Mouse (Mus musculus) ovary, postnatal 36 days (tissue): ENCODE results near the gene Tprn.
"Not testable (repeated sequence)": the region's sequence is repeated elsewhere in the genome, so short reads cannot be mapped to it uniquely, and the experiment has no call there.

ENCODE experiments used
- DNase-seq: peaks from one replicate; pipeline ENCODE4 v3.0.0; 2022; ENCODE audit warnings: low spot score, mixed read lengths

Gene Tprn

GRCm38 (mm10) chr2:25237522-25237921 is 24.9 kb upstream of the Tprn start:
- no peak for DNase-seq

DNA sequence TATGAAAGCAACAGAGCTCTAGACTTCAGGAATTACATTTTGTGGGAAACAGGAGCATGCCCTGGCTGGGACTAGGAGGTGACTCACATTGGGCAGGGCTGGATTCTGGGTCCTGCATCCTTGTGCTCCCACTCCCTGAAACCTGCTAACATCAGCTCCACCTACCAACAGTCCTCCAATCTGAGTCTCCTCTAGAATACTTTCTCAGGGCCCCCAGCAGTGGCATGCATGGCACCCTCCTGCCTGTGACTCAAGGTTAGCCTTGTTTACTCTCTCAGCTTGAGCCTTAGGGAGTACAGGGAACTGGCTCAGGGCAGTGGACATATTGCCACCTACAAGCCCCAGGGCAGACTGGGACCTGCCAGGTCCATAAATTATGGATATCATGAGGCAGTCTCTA is 24.3 kb upstream of the Tprn start:
- no peak for DNase-seq

GRCm38 (mm10) chr2:25239766-25240165 is 22.7 kb upstream of the Tprn start:
- no peak for DNase-seq

GRCm38 (mm10) chr2:25240310-25240709 is 22.1 kb upstream of the Tprn start:
- DNase-seq = no peak

- peak; percentile 75 for DNase-seq
These were observed 21.5 kb upstream of the Tprn start for GRCm38 (mm10) chr2:25240723-25241437.

GRCm38 (mm10) chr2:25241438-25241775 is 21.0 kb upstream of the Tprn start:
- no peak for DNase-seq

GRCm38 (mm10) chr2:25242101-25242506 is 20.3 kb upstream of the Tprn start, which contains the start of the genes Rnf208 and Cysrt1:
TSS of gene Rnf208 (plus strand) at chr2:25242255.
TSS of gene Cysrt1 (minus strand) at chr2:25242452.
- DNase-seq = no peak

- DNase-seq = no peak
These were observed 19.1 kb upstream of the Tprn start for GRCm38 (mm10) chr2:25243342-25243741.

DNA sequence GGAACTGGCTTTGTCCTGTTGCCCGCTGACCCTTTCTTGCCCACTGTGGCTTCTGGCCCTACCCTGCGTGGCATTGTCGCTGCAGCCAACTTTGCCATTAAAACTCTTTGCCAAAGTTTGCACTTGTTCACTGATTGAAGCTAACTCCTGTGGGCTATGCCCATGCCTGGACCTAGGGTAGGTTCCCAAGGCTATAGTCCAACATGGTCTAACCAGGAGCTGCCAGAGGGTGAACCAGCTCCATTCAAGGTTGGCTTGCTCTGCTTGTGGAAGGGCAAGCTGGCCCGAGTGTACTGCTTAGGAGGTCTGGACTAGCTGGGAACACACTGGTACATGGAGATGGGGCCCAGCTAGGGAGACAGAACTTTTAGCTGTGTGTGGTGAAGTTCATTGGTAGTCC is 18.3 kb upstream of the Tprn start:
- DNase-seq = no peak

- no peak for DNase-seq
These were observed 16.0 kb upstream of the Tprn start, which contains the start of gene AL732309.1 for GRCm38 (mm10) chr2:25246183-25247072. TSS of gene AL732309.1 (minus strand) at chr2:25246863.

DNA sequence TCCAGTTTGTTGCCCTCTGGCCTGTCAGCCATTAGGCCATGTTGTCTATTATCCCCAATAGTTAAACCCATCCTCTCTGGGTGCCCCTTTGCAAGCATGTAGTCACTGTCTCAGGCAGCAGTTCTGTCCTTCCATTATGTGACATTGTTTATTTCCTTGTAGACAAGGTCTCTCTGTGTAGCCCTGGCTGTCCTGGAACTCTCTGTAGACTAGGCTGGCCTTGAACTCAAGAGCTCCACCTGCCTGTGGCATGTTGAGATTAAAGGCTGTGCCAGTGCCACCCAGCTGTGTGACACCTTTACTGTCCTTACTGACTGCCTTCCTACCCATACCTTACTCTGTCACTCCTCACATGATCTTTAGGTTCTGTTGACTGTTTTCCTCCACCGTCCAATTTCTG is 10.1 kb upstream of the Tprn start:
- DNase-seq = no peak

DNA sequence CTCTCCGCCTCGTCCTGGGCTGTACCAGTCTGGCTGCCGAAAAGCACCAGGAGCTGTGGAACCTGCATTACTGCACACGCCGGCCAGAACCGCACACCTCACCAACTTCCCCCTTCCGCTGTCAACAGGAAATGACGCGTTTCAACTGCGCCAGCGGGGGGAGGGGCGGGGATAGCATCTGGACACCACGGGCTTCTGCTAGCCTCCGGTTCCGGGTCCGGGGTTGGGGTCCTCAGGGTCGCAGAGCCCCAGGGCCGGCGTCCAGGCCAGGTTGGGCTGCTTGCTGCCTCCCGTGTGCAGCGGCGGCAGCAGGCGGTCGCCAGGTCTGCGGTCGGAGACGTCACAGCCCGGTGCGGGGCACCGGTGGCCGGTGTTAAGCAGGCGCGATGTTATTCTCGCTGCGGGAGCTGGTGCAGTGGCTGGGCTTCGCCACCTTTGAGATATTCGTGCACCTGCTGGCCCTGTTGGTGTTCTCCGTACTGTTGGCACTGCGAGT is 7.1 kb upstream of the Tprn start, which contains the start of gene Tmem203:
Gene Tmem203, plus strand, starts transcription at position 156 of the 496 bp plus-strand sequence.
- peak; percentile 84 for DNase-seq

GRCm38 (mm10) chr2:25256443-25257109 is 5.8 kb upstream of the Tprn start:
- DNase-seq = not testable (repeated sequence)

DNA sequence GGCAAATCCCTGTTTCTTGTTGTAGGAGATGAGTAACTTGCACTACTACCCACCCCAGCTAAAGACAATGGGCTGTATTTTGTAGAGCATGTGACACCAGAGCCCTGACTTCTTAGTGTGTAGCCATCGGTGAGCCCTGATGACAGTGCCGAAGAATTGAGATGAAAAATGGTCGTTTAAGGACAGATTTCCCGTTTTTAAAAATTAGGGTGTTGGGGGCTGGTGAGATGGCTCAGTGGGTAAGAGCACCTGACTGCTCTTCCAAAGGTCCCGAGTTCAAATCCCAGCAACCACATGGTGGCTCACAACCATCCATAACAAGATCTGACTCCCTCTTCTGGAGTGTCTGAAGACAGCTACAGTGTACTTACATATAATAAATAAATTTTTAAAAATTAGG is 5.2 kb upstream of the Tprn start:
- not testable (repeated sequence) for DNase-seq

DNA sequence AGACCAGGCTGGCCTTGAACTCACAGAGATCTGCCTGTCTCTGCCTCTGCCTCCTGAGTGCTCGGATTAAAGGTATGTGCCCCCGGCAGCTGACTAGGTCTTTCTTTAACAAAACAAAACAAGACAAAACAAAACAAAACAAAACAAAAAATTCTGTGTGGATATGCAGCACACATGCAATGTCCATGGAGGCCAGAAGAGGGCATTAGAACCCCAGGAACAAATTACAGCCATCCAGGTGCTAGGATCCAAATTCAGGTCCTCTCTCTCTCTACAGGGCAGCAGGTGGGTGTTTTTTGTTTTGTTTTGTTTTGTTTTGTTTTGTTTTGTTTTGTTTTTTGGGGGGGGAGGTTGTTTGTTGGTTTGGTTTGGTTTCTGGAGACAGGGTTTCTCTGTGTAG is 3.5 kb upstream of the Tprn start:
- no peak for DNase-seq

DNA sequence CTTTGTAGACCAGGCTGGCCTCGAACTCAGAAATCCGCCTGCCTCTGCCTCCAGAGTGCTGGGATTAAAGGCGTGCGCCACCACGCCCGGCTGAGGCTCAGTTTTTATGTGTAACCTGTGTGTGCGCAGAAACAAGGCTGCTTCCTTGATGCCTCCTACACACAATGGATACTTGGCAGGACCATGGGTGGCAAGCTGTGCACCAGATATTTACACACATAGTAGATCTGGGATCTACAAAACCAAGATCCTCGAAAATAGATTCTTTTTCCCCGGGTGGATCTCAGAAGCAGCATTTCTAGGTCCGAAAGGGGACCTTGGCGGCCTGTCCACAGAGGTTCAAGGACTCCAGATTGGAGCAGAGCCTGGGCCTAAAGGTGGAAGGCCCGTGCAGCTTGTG is 548 bp upstream of the Tprn start:
- no peak for DNase-seq

DNA sequence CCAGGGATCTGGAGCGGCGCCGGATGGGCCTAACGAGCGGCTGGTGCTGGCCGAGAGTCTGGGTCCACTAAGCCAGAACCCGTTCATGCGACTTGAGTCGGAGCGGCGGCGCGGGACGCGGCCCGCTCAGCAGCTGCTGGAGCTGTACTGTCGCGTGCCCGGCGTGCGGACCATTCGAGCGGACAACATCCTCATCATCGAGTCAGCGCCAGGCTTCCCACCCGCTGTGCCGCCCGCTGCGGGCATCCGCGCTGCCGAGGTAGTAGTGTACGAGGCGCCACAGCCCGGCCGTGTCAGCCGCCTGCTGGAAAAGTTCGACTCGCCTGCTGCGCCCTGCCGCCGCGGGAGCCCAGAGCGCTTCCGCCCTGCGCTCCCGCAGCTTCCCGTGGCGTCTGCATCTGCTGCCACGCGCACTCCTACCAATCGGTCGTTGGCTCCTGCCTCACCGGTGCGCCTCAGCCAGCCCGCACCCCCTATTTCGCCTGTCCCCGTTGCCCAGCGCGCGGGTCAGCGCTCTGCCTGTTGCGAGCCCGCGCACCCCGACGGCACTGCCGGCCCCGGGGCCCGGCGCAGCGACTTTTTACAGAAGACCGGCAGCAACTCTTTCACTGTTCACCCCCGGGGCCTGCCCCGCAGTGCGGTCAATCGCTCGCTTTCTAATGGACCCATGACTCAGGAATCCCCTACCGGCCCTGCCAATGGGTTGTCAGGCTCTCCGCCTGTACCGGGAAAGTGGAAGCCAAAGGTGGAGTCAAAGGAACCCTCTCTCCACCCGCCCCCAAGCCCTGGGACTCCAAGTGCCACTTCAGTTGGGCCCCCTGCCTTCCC is 591 bp downstream of the Tprn start:
- DNase-seq = no peak

DNA sequence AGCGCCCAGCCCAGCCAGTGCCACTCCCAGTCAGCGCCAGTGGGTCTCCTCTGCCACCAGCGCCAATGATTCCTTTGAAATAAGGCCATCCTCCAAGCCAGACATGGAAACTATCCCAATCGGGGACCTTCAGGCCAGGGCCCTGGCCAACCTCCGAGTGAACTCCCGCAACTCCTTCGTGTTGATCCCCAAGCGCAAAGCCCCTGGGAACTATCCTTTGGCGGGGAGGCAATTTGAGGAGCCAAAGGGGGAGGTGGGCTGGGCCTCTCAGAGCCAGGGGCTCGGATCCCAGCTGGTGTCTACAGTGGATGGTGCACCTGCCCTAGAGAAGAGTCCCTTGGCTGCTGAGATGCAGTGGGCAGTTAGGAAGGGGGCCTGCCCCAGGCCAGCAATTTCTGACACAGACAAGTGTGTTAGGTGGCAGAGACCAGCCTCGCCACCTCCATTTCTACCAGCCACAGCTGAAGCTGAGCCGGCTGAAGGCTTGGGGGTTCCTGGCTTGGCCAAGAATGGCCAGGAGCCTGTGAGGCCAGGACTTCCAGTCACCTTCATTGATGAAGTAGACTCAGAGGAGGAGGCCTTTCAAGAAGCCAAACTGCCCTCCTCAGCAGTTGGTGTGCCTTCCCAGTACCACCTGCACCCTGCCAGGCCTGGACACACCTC is 1.3 kb downstream of the Tprn start:
- DNase-seq = no peak

DNA sequence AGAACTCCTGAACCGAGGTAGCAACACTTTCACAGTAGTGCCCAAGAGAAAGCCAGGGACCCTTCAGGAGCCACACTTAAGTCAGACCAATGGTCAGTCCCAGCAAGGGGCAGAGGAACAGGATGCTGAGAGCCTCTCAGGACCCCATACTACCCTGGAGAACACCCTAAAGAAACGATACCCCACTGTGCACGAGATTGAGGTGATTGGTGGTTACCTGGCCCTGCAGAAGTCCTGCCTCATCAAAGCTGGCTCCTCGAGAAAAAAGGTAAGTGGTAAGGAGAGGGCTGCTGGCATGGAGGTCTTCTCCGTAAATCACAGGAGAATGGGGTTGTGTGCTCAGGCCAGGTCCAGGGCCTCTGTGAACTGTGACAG is 1.9 kb downstream of the Tprn start:
- DNase-seq = no peak

DNA sequence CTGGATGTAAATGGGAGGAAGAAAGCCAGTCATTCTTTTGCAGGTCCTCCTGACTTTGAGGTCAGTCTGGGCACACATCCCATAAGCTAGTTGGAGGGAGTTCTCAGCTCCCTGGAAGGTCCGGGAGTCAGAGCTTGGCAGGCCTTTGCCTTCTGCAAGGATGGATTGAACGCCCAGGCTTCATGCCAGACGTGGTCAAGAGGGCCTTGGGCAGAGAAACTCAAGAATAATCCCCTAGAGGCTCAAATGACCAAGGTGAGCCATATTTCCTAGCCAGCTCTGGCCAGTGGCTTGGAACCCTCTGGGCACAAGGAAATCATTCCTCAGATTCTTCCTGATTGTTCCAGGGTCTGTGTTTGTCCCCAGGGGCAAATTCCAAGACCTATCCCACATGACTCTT is 2.4 kb downstream of the Tprn start:
- DNase-seq = no peak
